In genomic region chr8:126909371-126909802, GRCm38 (mm10) we compare ENCODE assay signal across 7 mouse cellular contexts. TPM values are rescaled to one million over a fixed set of nuclear protein-coding genes. Genes with fewer than 3 reads are reported as not detected.
DNase-seq lines count a peak whose midpoint lies in the region; ATAC-seq and TF ChIP-seq lines count a peak whose summit lies in the region.

No protein-coding gene starts in this region.

- no peak overlapping the region for H3K4me3 ChIP-seq in heart, embryonic 14.5 days (ENCODE audit: control insufficient read depth in 1 of 2, insufficient read depth in 1 of 2, low read depth in 1 of 2, low read length in 2 of 2)
- H3K4me3 ChIP-seq in lung, adult 2 months (replicated peaks; ENCODE audit: extremely low read depth, low read depth, low read length) = no peak overlapping the region

- no peak for TF ChIP-seq CTCF in lung, adult 2 months (IDR thresholded peaks at IDR 0.05; ENCODE audit: insufficient read depth, low read length)

- ATAC-seq in heart, embryonic 14.5 days (ENCODE audit: insufficient number of reproducible peaks, insufficient read depth, low FRiP score, low read depth) = peak; percentile 31; the same call in 1 of the 2 replicates
- no peak for ATAC-seq in CD4-positive, CD25-positive, alpha-beta regulatory T cell, adult 4 months

- H3K36me3 ChIP-seq in heart, embryonic 14.5 days (ENCODE audit: control insufficient read depth, insufficient read depth, low read length) = no peaks in the 10 kb centered on the region

- peaks cover 4% of the 10 kb centered on the region; the same call in 1 of the 2 replicates for H3K9me3 ChIP-seq in heart, embryonic 14.5 days (ENCODE audit: control insufficient read depth, low read length)

- no peak for TF ChIP-seq POLR2A in lung, adult 2 months (IDR thresholded peaks at IDR 0.05; ENCODE audit: borderline replicate concordance, extremely low read depth, low read depth, low read length)

- no peaks in the 10 kb centered on the region for H3K27me3 ChIP-seq in heart, embryonic 14.5 days (ENCODE audit: control insufficient read depth, insufficient read depth, low read length)

- peak; percentile 60 for DNase-seq in MN1 (ENCODE audit: low spot score)
- DNase-seq in adrenal gland, adult 2 months = peak; percentile 81
- peak; percentile 68 for DNase-seq in lung, adult 2 months
- DNase-seq in spleen, adult 12 weeks (ENCODE audit: low spot score) = no peak
- no peak for DNase-seq in embryo, embryonic 10 days (ENCODE audit: low spot score)

- H3K27ac ChIP-seq in heart, embryonic 14.5 days (replicated peaks in 1 of 2; ENCODE audit: control insufficient read depth in 1 of 2, insufficient read depth in 1 of 2, low read depth in 2 of 2, low read length in 2 of 2) = 0 out of 4 replicates have a peak overlapping the region, but pooled peaks of 1 of the 2 experiments have one; percentile 7

- H3K4me1 ChIP-seq in heart, embryonic 14.5 days (ENCODE audit: control insufficient read depth in 2 of 2, insufficient read depth in 2 of 2, low read length in 2 of 2) = peaks cover 18 to 23% of the 10 kb centered on the region in 2 experiments
- H3K4me1 ChIP-seq in lung, adult 2 months (ENCODE audit: control insufficient read depth, insufficient read depth, low read length) = peaks cover 10% of the 10 kb centered on the region; the same call in 1 of the 2 replicates

- 59% methylated on average over 10 of the region's 10 CpGs for WGBS in heart, embryonic 14.5 days
- WGBS in lung, adult 2 months = 50% methylated on average over 10 of the region's 10 CpGs

- no peak overlapping the region for H3K9ac ChIP-seq in heart, embryonic 14.5 days (ENCODE audit: low read length)

- no peak overlapping the region for H3K4me2 ChIP-seq in heart, embryonic 14.5 days (ENCODE audit: low read length)

RNA-seq across cellular contexts. Expression of gene Tomm20, which starts 36.3 kb away (rescaled TPM):
- total RNA-seq in adrenal gland, adult 2 months (2021) = 100 to 1,000 TPM; 171 to 206 TPM
- 1,002 and 1,582 TPM in 2 replicates for polyA plus RNA-seq in adrenal gland, adult 2 months (2012; rRNA removed)
- 197 and 200 TPM in 2 replicates for polyA plus RNA-seq in heart, embryonic 14.5 days (2014; fragmentation: Nextera tagmentation; extraction: Ambion mirVana)
- 184 and 369 TPM in 2 replicates for polyA plus RNA-seq in lung, adult 2 months (2012; rRNA removed)
- 10 to 100 TPM; 28.5 to 80.4 TPM for polyA plus RNA-seq in CD4-positive, CD25-positive, alpha-beta regulatory T cell, adult 4 months (2017; shearing (Covaris generic))

Comparison
In these comparisons a context has a peak if more than half of its experiments do, and no peak if none do; other contexts are left out.
1. DNase-seq: peak in MN1 (single experiment), adrenal gland, adult 2 months (single experiment) and lung, adult 2 months (single experiment); none in spleen, adult 12 weeks (single experiment) and embryo, embryonic 10 days (single experiment).